13 mouse cellular contexts compared by ENCODE assay signal in the genomic region with DNA sequence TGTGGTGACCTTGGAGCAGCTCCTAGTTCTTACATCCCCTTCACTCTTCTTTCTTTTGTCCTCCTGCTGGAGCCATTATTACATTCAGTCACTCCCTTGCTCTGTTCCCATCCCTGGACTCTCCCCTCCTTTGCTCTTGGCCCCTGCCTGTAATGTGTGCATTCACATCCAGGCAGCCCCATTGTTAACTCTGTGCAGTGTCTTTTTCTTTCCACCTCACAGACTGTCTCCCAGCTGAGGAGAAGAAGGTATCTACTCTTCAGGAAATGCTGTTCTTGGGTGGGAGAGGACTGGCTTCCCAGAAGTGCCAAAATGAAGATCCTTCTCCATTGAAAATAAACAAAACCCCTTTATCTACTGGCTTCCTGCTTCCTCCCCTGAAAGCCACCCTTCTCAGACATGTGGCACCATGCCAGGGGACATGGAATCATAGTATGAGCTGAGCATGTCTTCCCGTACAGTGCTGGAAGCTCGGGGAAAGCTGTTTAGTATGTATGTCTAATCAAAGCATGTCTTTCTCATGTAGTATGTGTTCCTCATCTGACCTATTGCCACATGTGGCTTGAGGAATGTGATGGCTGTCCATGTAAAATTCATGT. TPM values are rescaled to one million over a fixed set of nuclear protein-coding genes. Genes with fewer than 3 reads are reported as not detected.
A peak's percentile ranks its signal among the peaks of the same experiment; 100 is the strongest.
DNase-seq lines count a peak whose midpoint lies in the region; ATAC-seq and TF ChIP-seq lines count a peak whose summit lies in the region.
"Had no signal": no experiment of that assay in that cellular context is flagged by ENCODE, and none has a peak within 500 bp of the region (broad histone marks: within the 10 kb centered on the region; RNA-seq: fewer than 3 reads in every experiment).

No protein-coding gene starts in this region.

- TF ChIP-seq CTCF in lung, embryonic 14.5 days (IDR thresholded peaks at IDR 0.05; ENCODE audit: low read depth) = no peak

- peak; percentile 9 to 19 for DNase-seq in kidney, adult 8-10 months
- peak; percentile 18 for DNase-seq in adrenal gland, adult 8-10 months
- peak; percentile 81 for DNase-seq in lung, embryonic 14.5 days
- DNase-seq in adipocyte (ENCODE audit: low spot score) = no peak
- DNase-seq in forebrain, embryonic 14.5 days (ENCODE audit: low spot score) = no peak
- DNase-seq: cerebellum, adult 11 months; forebrain, postnatal 0 days; midbrain, embryonic 14.5 days; spleen, adult 18-20 months had no signal

- H3K9me3 ChIP-seq in kidney, embryonic 14.5 days (ENCODE audit: control insufficient read depth, low read length) = no peaks in the 10 kb centered on the region
- no peaks in the 10 kb centered on the region for H3K9me3 ChIP-seq in heart, embryonic 16.5 days (replicated peaks; ENCODE audit: control insufficient read depth, low read length)
- H3K9me3 ChIP-seq in lung, embryonic 14.5 days (ENCODE audit: low read depth, low read length) = no peaks in the 10 kb centered on the region
- H3K9me3 ChIP-seq in forebrain, embryonic 14.5 days (replicated peaks; ENCODE audit: control insufficient read depth, low read length) = no peaks in the 10 kb centered on the region

- no peak overlapping the region for H3K27ac ChIP-seq in kidney, embryonic 14.5 days (ENCODE audit: low read depth, low read length)
- H3K27ac ChIP-seq in heart, embryonic 16.5 days (ENCODE audit: low read length) = peak overlapping the region; percentile 46; the same call in 1 of the 2 replicates
- no peak overlapping the region; the same call in 1 of the 2 replicates for H3K27ac ChIP-seq in lung, embryonic 14.5 days (ENCODE audit: low read depth)
- H3K27ac ChIP-seq in forebrain, embryonic 14.5 days (ENCODE audit: low read depth, low read length) = no peak overlapping the region
- H3K27ac ChIP-seq: limb, embryonic 13.5 days; neural tube, embryonic 15.5 days had no signal

- 75% methylated on average over 2 of the region's 2 CpGs for WGBS in kidney, embryonic 14.5 days
- 42% methylated on average over 2 of the region's 2 CpGs for WGBS in heart, embryonic 16.5 days
- 32% methylated on average over 2 of the region's 2 CpGs for WGBS in lung, embryonic 14.5 days
- 63% methylated on average over 2 of the region's 2 CpGs for WGBS in forebrain, embryonic 14.5 days

- no peaks in the 10 kb centered on the region for H3K36me3 ChIP-seq in kidney, embryonic 14.5 days (ENCODE audit: control insufficient read depth, insufficient read depth, low read length)
- H3K36me3 ChIP-seq in heart, embryonic 16.5 days (ENCODE audit: control insufficient read depth, insufficient read depth) = no peaks in the 10 kb centered on the region
- no peaks in the 10 kb centered on the region for H3K36me3 ChIP-seq in lung, embryonic 14.5 days (ENCODE audit: insufficient read depth)
- no peaks in the 10 kb centered on the region for H3K36me3 ChIP-seq in forebrain, embryonic 14.5 days (ENCODE audit: control insufficient read depth, insufficient read depth, low read length)
- H3K36me3 ChIP-seq: limb, embryonic 13.5 days; neural tube, embryonic 15.5 days had no signal

- H3K27me3 ChIP-seq in kidney, embryonic 14.5 days (ENCODE audit: control insufficient read depth, insufficient read depth, low read length) = no peaks in the 10 kb centered on the region
- no peaks in the 10 kb centered on the region for H3K27me3 ChIP-seq in heart, embryonic 16.5 days (ENCODE audit: control insufficient read depth, insufficient read depth, low read length)
- no peaks in the 10 kb centered on the region for H3K27me3 ChIP-seq in lung, embryonic 14.5 days (ENCODE audit: insufficient read depth, low read length)
- H3K27me3 ChIP-seq in forebrain, embryonic 14.5 days (replicated peaks; ENCODE audit: control insufficient read depth, insufficient read depth, low read length) = no peaks in the 10 kb centered on the region
- H3K27me3 ChIP-seq: limb, embryonic 13.5 days; neural tube, embryonic 15.5 days had no signal

- H3K4me1 ChIP-seq in kidney, embryonic 14.5 days (ENCODE audit: control insufficient read depth, insufficient read depth, low read length) = no peaks in the 10 kb centered on the region
- H3K4me1 ChIP-seq in heart, embryonic 16.5 days (ENCODE audit: control insufficient read depth, insufficient read depth, low read length) = peaks cover 6% of the 10 kb centered on the region
- peaks cover 5% of the 10 kb centered on the region; the same call in 1 of the 2 replicates for H3K4me1 ChIP-seq in lung, embryonic 14.5 days (ENCODE audit: insufficient read depth)
- no peaks in the 10 kb centered on the region for H3K4me1 ChIP-seq in forebrain, embryonic 14.5 days (ENCODE audit: control insufficient read depth, insufficient read depth, low read length)
- H3K4me1 ChIP-seq: limb, embryonic 13.5 days; neural tube, embryonic 15.5 days had no signal

- no peak for ATAC-seq in kidney, embryonic 14.5 days (ENCODE audit: low FRiP score, low TSS enrichment)
- peak; percentile 58; the same call in 1 of the 2 replicates for ATAC-seq in heart, embryonic 16.5 days (replicated peaks; ENCODE audit: extremely low read depth, insufficient read depth, low FRiP score)
- peak; percentile 54; the same call in 1 of the 2 replicates for ATAC-seq in lung, embryonic 14.5 days (ENCODE audit: insufficient read depth)
- no peak for ATAC-seq in forebrain, embryonic 14.5 days
- ATAC-seq: forebrain, postnatal 0 days had no signal

- H3K4me3 ChIP-seq in kidney, embryonic 14.5 days (ENCODE audit: low read length) = no peak overlapping the region
- H3K4me3 ChIP-seq in heart, embryonic 16.5 days (ENCODE audit: low read length) = no peak overlapping the region
- no peak overlapping the region for H3K4me3 ChIP-seq in lung, embryonic 14.5 days (ENCODE audit: low read depth, low read length)
- no peak overlapping the region for H3K4me3 ChIP-seq in forebrain, embryonic 14.5 days (ENCODE audit: low read depth, low read length)
- H3K4me3 ChIP-seq: limb, embryonic 13.5 days; neural tube, embryonic 15.5 days had no signal

- H3K4me2 ChIP-seq in kidney, embryonic 14.5 days (replicated peaks; ENCODE audit: low read depth, low read length) = no peak overlapping the region
- no peak overlapping the region for H3K4me2 ChIP-seq in heart, embryonic 16.5 days (ENCODE audit: low read depth, low read length)
- no peak overlapping the region for H3K4me2 ChIP-seq in lung, embryonic 14.5 days
- H3K4me2 ChIP-seq in forebrain, embryonic 14.5 days (ENCODE audit: low read length) = no peak overlapping the region
- H3K4me2 ChIP-seq: limb, embryonic 13.5 days; neural tube, embryonic 15.5 days had no signal

- no peak overlapping the region for H3K9ac ChIP-seq in kidney, embryonic 14.5 days (ENCODE audit: low read depth, low read length)
- H3K9ac ChIP-seq in heart, embryonic 16.5 days (ENCODE audit: low read length) = no peak overlapping the region
- no peak overlapping the region for H3K9ac ChIP-seq in lung, embryonic 14.5 days
- H3K9ac ChIP-seq in forebrain, embryonic 14.5 days (ENCODE audit: low read length) = no peak overlapping the region
- H3K9ac ChIP-seq: forebrain, postnatal 0 days; limb, embryonic 13.5 days; neural tube, embryonic 15.5 days had no signal

RNA-seq across cellular contexts. Expression of a gene that starts 17.9 kb away (rescaled TPM):
- 6.3 and 6.6 TPM in 2 replicates for polyA plus RNA-seq in kidney, embryonic 14.5 days (2014; fragmentation: Nextera tagmentation; extraction: Ambion mirVana)
- 10 to 100 TPM in 3 of 4 experiments, 1 to 10 TPM in 1; 8.1 to 28.5 (median 18.5) TPM for total RNA-seq in adrenal gland, adult 8-10 months (2022)
- polyA plus RNA-seq in heart, embryonic 16.5 days (2015; fragmentation: Nextera tagmentation; extraction: Ambion mirVana) = 6.1 and 9.4 TPM in 2 replicates
- polyA plus RNA-seq in lung, embryonic 14.5 days (2014; fragmentation: Nextera tagmentation; extraction: Ambion mirVana) = 22.0 and 28.4 TPM in 2 replicates
- polyA plus RNA-seq in forebrain, embryonic 14.5 days (2014; fragmentation: Nextera tagmentation; extraction: Ambion mirVana) = 13.8 and 18.8 TPM in 2 replicates

Comparison
In these comparisons a context has a peak if more than half of its experiments do, and no peak if none do; other contexts are left out.
1. DNase-seq: peak in kidney, adult 8-10 months (2 of 2), adrenal gland, adult 8-10 months (single experiment) and lung, embryonic 14.5 days (single experiment); none in adipocyte (single experiment) and forebrain, embryonic 14.5 days (single experiment).
2. ATAC-seq: peak in heart, embryonic 16.5 days (single experiment) and lung, embryonic 14.5 days (single experiment); none in kidney, embryonic 14.5 days (single experiment) and forebrain, embryonic 14.5 days (single experiment).